Mouse (Mus musculus) heart, embryonic 14.5 days (tissue): Measurements from ENCODE around the gene Alox8. TPM values are rescaled to one million over a fixed set of nuclear protein-coding genes. Genes with fewer than 3 reads are reported as not detected.

ENCODE experiments used
- ATAC-seq: fragments of 200-750 bp; cut with Nextera tagmentation; 2 replicates; pipeline ENCODE4 v1.8.0; 2017; ENCODE audit warnings: low read depth, moderate TSS enrichment; ENCODE audit not compliant: insufficient number of reproducible peaks, insufficient read depth, low FRiP score
- H3K27ac ChIP-seq, 2 experiments: fragments of 200-500 bp in 1 of 2; fragments of 300-500 bp in 1 of 2; sonication (generic) in 1 of 2; replicated peaks in 1 of 2; 2 replicates each; pipeline ENCODE4 v1.5.1; 2012 to 2014; ENCODE audit warnings: low read depth in 2 of 2, low read length in 2 of 2, control low read depth in 1 of 2, mild to moderate bottlenecking in 1 of 2, mixed read lengths in 1 of 2; ENCODE audit not compliant: control insufficient read depth in 1 of 2, insufficient read depth in 1 of 2
- H3K27me3 ChIP-seq: fragments of 300-500 bp; sonication (generic); 2 replicates; pipeline ENCODE4 v1.6.1; 2014; ENCODE audit warnings: mild to moderate bottlenecking, low read length, control low read depth; ENCODE audit not compliant: control insufficient read depth, insufficient read depth
- H3K36me3 ChIP-seq: fragments of 300-500 bp; sonication (generic); 2 replicates; pipeline ENCODE4 v1.6.1; 2014; ENCODE audit warnings: mild to moderate bottlenecking, control low read depth, low read length, mixed read lengths; ENCODE audit not compliant: control insufficient read depth, insufficient read depth
- H3K4me1 ChIP-seq, 2 experiments: fragments of 200-500 bp in 1 of 2; fragments of 300-500 bp in 1 of 2; sonication (generic) in 1 of 2; 2 replicates each; pipeline ENCODE4 v1.6.1; 2012 to 2014; ENCODE audit warnings: low read length in 2 of 2, control low read depth in 1 of 2, mixed read lengths in 1 of 2; ENCODE audit not compliant: control insufficient read depth in 2 of 2, insufficient read depth in 2 of 2
- H3K4me2 ChIP-seq: fragments of 300-500 bp; sonication (generic); 2 replicates; pipeline ENCODE4 v1.6.1; 2014; ENCODE audit warnings: mild to moderate bottlenecking, low read length
- H3K4me3 ChIP-seq, 2 experiments: fragments of 200-500 bp in 1 of 2; fragments of 300-500 bp in 1 of 2; sonication (generic) in 1 of 2; 2 replicates each; pipeline ENCODE4 v1.5.1; 2012 to 2014; ENCODE audit warnings: low read length in 2 of 2, mild to moderate bottlenecking in 2 of 2, control low read depth in 1 of 2, low read depth in 1 of 2, moderate library complexity in 1 of 2; ENCODE audit not compliant: control insufficient read depth in 1 of 2, insufficient read depth in 1 of 2
- H3K9ac ChIP-seq: fragments of 300-500 bp; sonication (generic); 2 replicates; pipeline ENCODE4 v1.6.1; 2014; ENCODE audit warnings: mild to moderate bottlenecking, low read length
- H3K9me3 ChIP-seq: fragments of 300-500 bp; sonication (generic); 2 replicates; pipeline ENCODE4 v1.6.1; 2016; ENCODE audit warnings: low read length, control low read depth; ENCODE audit not compliant: control insufficient read depth
- WGBS: fragments of 180-500 bp; shearing (Covaris S2); extraction: QIAGEN DNeasy Blood & Tissue Kit; methylation state at CpG from one replicate; pipeline ENCODE4 v1.1.7; 2014; 5-methylcytosine and 5-hydroxymethylcytosine counted together
- polyA plus RNA-seq: library from polyadenylated mRNA; unstranded; fragments of >200 nt; fragmentation: Nextera tagmentation; extraction: Ambion mirVana; gene quantifications from 2 replicates; pipeline ENCODE4 v1.2.1, GENCODE M21; 2014

Alox8 gene
- polyA plus RNA-seq, 1 experiment from 2014 or later = 2.7 TPM

DNA sequence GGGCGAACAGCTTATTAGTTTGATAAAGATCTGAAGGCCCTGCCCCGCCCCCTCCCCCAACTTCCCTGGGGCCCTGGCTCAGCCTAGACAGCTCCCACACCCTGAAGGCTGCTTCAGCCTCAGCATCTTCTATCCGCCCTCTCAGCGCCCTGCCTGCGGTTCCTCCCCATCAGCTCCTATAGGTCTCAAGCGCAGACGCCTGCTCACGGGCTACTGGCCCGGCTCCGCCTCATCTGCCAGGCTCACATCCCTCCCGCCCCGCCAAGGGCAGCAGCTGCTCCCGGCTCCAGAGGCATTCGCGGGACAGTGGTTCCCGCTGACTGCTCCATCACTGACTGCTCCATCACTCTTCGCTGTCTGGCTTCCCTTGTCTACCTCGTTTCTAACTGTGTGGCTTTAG, 40.8 kb downstream of the Alox8 start, which contains the start of gene Alox12b:
Gene Alox12b (plus strand): TSS at position 190 of the 400 bp plus-strand sequence.
- peaks cover 61% of the 10 kb centered on the region for H3K27me3 ChIP-seq
- no peaks in the 10 kb centered on the region for H3K36me3 ChIP-seq
- H3K27ac ChIP-seq = no peak within 1 kb of the TSS
- H3K9ac ChIP-seq = no peak within 1 kb of the TSS
- no peak within 1 kb of the TSS for H3K4me3 ChIP-seq
- WGBS = 3% methylated on average over 18 of the region's 18 CpGs
- no peaks in the 10 kb centered on the region for H3K9me3 ChIP-seq
- H3K4me1 ChIP-seq = peaks cover 0 to 2% of the 10 kb centered on the region in 2 experiments; a peak in 1 of 4 replicates
- no peak for ATAC-seq
- peak within 1 kb of the TSS; percentile 22 for H3K4me2 ChIP-seq

DNA sequence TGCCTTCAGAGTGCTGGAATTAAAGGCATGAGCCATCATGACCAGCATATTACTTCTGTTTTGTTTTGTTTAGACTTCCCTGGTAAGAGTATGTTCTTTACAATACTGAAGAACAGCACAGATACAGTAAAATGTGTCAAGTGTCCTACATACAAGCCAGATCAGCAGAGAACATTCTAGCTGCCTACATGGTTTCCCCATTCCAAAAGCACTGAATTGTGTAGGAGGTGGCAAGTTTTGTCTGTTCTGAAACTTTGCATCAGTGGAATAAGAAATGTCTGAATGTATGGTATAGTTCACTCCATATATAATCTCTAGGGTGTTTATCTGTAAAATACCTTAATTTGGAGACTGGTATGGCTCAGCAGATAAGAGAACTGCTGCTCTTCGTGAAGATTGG, 42.3 kb downstream of the Alox8 start:
- Histone ChIP-seq H3K27me3 (peaks cover 65% of the 10 kb centered on the region), H3K9ac (no peak overlapping the region), H3K36me3 (no peaks in the 10 kb centered on the region), H3K4me1 (peaks cover 0 to 5% of the 10 kb centered on the region in 2 experiments; a peak in 1 of 4 replicates), H3K4me2 (no peak overlapping the region), H3K27ac (no peak overlapping the region), H3K4me3 (no peak overlapping the region), H3K9me3 (no peaks in the 10 kb centered on the region)
- ATAC-seq = no peak
- WGBS = 20% methylated on average over 1 of the region's 1 CpGs

DNA sequence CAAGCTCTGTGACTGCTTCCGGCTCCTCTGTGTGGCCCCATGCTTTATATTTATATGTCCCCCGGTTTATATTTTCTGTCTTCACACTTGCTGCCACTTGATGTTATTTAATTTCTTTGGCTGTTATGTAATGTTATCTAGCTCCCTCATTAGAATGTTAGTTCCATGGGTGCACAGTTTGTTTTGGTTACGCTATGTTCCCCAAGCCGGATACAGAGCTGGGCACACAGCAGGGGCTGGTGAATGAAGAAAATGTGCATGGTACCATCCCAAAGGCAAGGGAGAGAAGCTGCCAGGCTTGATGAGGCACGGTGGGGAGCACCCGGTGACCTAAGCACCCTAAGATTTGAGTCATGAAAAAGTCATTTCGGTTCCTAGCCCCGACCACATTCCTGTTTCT, 43.8 kb downstream of the Alox8 start:
- Histone ChIP-seq H3K4me1 (peaks cover 6 to 7% of the 10 kb centered on the region in 2 experiments; a peak in 3 of 4 replicates), H3K9ac (no peak overlapping the region), H3K27me3 (peaks cover 59% of the 10 kb centered on the region), H3K27ac (no peak overlapping the region), H3K4me2 (no peak overlapping the region), H3K9me3 (no peaks in the 10 kb centered on the region), H3K36me3 (no peaks in the 10 kb centered on the region), H3K4me3 (no peak overlapping the region)
- ATAC-seq = no peak
- 75% methylated on average over 8 of the region's 8 CpGs for WGBS

DNA sequence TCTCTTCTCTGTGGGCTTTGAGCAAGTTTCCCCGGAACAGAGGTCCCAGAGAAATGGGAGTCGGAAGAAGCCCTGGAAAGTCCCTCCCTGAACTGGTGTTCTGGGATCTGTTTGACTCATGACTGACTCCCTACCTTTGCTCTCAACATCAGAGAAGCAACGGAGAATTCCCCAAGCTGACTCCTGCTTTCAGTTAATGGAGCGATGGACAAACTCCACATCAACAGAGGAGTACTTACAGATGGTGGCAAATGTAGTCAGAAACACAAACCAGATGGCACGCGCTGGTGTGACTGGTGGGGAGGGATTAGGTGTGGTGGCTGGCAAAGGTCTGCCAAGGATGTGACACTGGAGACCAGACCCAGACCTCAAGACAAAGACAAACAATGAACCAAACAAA, 46.6 kb downstream of the Alox8 start:
- 50% methylated on average over 6 of the region's 6 CpGs for WGBS

DNA sequence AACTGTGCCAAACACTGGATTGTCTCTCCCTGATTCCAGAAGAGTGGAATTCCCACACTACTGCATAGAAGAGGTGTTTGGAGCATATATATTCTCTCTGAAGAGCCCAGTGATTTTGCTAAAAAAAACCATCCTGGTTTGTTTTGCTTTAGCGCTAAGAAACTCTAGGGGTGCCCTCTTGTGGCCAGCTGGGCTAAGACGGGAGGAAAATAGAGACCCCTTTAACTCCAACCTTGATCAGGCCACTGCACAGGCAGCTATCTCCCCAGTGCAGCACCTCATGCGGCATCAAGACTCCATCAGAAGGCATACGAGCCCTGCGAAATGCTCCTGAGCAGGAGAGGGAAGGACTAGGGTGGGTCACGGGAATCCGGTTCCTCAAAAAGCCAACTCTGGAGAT, 47.2 kb downstream of the Alox8 start:
- ATAC-seq = no peak
- Histone ChIP-seq H3K9me3 (no peaks in the 10 kb centered on the region), H3K4me3 (peak overlapping the region; percentile 8 to 17; a peak in 3 of 4 replicates), H3K4me2 (peak overlapping the region; percentile 40), H3K9ac (peak overlapping the region; percentile 4; the same call in 1 of the 2 replicates), H3K27me3 (peaks cover 29% of the 10 kb centered on the region; the same call in 1 of the 2 replicates), H3K36me3 (no peaks in the 10 kb centered on the region), H3K27ac (no peak overlapping the region), H3K4me1 (peaks cover 5 to 6% of the 10 kb centered on the region in 2 experiments; a peak in 3 of 4 replicates)
- 5% methylated on average over 7 of the region's 7 CpGs for WGBS

More for the DNA sequence above, 46.6 kb downstream of the Alox8 start:
- Histone ChIP-seq H3K9ac (peak overlapping the region; percentile 4; the same call in 1 of the 2 replicates), H3K4me2 (peak overlapping the region; percentile 40), H3K4me3 (peak overlapping the region; percentile 8 to 17; a peak in 2 of 4 replicates), H3K27ac (no peak overlapping the region), H3K27me3 (peaks cover 31% of the 10 kb centered on the region; the same call in 1 of the 2 replicates), H3K36me3 (no peaks in the 10 kb centered on the region), H3K4me1 (peaks cover 5 to 6% of the 10 kb centered on the region in 2 experiments; a peak in 3 of 4 replicates), H3K9me3 (no peaks in the 10 kb centered on the region)
- ATAC-seq = no peak

DNA sequence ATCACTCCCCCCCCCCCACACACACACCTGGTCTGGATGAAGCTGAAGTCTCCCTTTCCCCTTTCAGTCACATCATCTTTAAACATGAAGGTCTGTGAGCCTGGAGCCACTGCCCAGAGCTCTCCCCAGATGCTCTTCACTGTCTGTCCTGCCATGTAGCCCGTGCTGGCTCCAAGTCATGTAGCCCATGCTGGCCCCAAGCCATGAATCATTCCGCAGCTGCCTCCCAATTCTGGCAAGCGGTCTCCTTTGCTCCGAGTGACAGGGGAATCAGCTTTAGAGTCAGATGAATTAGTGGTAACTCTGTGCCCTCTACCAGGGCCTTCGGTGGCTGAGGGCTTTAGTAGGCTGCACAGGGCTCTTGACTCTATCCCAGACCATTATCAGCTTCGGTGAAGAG, 47.9 kb downstream of the Alox8 start:
- Histone ChIP-seq H3K4me2 (no peak overlapping the region), H3K4me1 (peaks cover 5 to 6% of the 10 kb centered on the region in 2 experiments; a peak in 3 of 4 replicates), H3K27ac (no peak overlapping the region), H3K4me3 (no peak overlapping the region), H3K36me3 (no peaks in the 10 kb centered on the region), H3K27me3 (peaks cover 23% of the 10 kb centered on the region; the same call in 1 of the 2 replicates), H3K9me3 (no peaks in the 10 kb centered on the region), H3K9ac (0 out of 2 replicates have a peak overlapping the region, but pooled peaks have one; percentile 3)
- no peak for ATAC-seq
- 43% methylated on average over 6 of the region's 6 CpGs for WGBS

DNA sequence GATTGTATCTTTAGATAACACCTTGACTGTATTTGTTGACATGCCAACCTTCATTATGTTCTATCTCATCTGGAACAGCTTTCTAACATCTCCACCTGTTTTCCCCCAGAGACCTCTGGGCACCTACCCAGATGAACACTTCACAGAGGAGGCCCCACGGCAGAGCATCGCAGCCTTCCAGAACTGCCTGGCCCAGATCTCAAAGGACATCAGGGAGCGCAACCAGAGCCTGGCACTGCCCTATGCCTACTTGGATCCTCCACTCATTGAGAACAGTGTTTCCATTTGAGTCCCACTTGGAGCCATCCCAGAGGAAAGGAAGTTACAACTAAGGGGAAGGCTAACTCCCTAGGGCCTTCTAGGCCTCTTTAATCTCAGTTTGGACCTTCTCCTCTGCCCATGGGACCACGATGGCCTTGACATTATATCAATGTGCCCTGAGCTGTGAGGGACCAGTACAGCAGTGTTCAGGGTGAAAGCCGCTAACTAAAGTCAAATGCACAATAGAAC, 49.1 kb downstream of the Alox8 start:
- 87% methylated on average over 5 of the region's 5 CpGs for WGBS
- no peak overlapping the region for H3K9ac ChIP-seq
- ATAC-seq = no peak
- no peak overlapping the region for H3K4me3 ChIP-seq
- H3K9me3 ChIP-seq = no peaks in the 10 kb centered on the region
- H3K27ac ChIP-seq = no peak overlapping the region
- peaks cover 13% of the 10 kb centered on the region; the same call in 1 of the 2 replicates for H3K27me3 ChIP-seq
- H3K36me3 ChIP-seq = no peaks in the 10 kb centered on the region
- no peak overlapping the region for H3K4me2 ChIP-seq
- peaks cover 5 to 6% of the 10 kb centered on the region in 2 experiments; a peak in 3 of 4 replicates for H3K4me1 ChIP-seq
